Mouse (Mus musculus) induced T-regulatory cell, adult 2 months (primary cell): ENCODE data around the gene Xkr7.
A peak's percentile ranks its signal among the peaks of the same experiment; 100 is the strongest.

ENCODE experiments used
- DNase-seq: peaks from one replicate; pipeline ENCODE4 v3.0.0-alpha.2; 2012; ENCODE audit warnings: low read depth

Gene Xkr7

DNA sequence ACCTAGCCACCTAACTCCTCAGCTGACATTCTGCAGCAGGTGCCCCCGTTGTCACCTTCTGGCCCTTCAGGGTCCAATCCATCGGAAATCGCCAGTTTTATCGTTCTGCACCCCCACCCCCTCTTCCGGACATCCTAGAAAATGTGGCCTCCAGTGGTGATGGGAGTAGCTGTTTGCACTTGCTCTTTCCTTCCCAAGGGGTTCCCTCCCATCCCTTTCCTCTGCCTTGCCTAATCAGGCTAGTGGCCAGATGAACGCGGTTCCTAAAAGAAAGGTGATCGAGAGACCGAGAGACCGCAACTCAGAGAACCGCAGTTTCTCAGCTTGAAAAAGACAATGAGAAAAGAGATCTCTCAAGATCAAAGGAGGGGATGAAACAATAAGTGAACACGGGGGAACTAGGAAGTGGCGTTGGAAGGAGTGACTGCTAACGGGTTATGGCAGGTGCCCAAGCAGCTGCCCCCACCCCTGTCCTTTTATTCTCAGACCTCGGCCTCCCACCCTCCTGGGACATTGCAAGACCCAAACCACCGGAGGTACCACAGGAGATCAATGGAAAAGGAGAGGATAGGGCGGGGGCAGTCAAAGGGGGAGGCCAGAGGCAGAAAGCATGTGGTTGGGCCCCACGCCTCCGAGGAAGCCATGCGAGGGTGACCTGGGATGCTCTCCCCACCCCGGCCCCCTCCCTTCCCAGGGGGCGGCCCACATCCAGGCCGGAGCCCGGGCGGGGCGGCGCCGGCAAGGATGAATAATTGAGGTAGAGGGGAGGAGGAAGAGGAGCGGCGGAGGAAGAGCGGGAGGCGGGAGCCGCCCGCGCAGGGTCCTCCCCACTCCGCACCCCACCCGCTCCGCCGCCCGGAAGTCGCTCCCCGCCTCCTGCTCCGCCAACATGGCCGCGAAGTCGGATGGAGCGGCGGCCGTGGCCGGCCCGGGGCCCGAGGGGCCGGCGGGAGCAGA is at the start of gene Xkr7:
TSS of gene Xkr7 (plus strand) at position 727 of the 957 bp plus-strand sequence.
- peak; percentile 5 for DNase-seq

GRCm38 (mm10) chr2:152985582-152985981 is 46.1 kb upstream of the Xkr7 start:
- no peak for DNase-seq

DNA sequence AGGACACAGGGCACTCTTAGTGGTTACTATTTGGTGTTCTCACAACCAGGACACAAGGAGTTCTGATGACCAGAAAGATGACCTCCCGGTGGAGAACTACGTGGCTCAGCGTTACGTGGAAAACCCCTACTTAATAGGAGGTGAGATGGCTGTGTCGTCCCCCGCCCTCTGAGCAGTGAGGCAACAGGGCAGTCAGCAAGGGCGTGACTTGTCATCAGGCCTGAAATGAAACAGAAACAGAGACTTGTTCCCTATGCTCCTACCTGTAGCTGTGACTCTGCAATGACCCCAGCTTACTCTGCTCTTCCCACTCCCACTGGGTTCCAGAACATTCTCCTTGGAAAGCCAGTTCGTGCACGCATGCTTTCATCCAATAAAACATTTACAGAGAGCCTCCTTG is 40.1 kb upstream of the Xkr7 start:
- DNase-seq, result no peak

GRCm38 (mm10) chr2:152997046-152997445 is 34.6 kb upstream of the Xkr7 start:
- no peak for DNase-seq

DNA sequence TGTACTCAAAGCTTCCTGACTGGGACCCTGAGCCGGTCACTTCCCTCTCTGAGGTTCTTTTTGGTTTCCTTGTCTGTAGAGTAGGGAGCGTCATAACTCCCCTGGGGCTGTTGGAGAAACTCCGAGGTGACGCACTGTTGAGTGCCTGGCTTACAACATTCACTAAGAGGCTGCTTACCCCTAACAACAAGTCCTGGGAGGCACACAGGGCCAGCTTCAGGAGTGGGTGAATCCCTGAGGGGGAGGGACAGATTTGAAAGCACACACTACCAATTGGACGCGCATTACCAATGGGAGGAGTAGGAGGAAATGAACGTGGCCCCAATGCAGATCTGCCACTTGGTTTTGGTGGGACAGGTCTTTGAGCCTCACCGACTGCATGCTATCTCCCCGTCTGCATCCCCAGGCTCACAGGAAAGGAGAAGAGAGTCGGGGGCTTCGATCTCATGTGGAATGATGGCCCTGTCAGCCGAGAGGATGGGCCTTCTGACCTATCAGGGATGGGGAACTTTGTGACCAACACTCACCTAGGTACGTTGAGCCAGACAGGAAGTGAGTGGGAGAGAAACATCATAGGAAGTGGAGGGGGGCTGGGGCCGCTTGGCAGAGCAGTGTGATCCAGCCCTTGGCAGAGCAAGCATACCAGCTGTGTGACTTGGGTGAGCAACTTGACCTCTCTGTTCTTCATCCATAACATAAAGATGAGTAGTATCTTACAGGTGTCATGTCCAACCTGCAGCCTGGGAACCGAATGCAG is 29.0 kb upstream of the Xkr7 start:
- peak; percentile 51 for DNase-seq

- DNase-seq, result no peak
Measured at GRCm38 (mm10) chr2:153003681-153004338, 27.8 kb upstream of the Xkr7 start.

DNA sequence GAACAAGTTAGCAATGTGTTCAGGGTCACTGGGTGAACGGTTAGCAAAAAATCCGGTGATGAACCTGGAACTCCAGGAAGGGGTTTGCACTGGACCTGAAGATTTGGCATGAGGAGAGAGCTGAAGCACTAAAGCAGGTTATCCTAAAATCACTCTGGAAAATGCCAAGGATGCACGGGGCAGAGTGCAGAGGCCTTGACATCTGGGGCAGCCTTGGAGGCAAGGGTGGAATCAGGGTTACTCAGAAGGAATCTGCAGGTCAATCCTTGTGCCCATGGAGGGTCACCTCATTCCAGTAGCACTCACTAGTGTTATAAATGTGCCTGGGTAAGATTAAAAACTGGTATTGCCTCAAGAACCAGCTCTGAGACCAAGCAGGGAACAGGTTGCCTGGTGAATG is 25.7 kb upstream of the Xkr7 start:
- DNase-seq, result no peak

- DNase-seq, result no peak
Measured at GRCm38 (mm10) chr2:153009192-153009973, 22.3 kb upstream of the Xkr7 start.

GRCm38 (mm10) chr2:153013724-153014515 is 17.7 kb upstream of the Xkr7 start:
- DNase-seq, result no peak

DNA sequence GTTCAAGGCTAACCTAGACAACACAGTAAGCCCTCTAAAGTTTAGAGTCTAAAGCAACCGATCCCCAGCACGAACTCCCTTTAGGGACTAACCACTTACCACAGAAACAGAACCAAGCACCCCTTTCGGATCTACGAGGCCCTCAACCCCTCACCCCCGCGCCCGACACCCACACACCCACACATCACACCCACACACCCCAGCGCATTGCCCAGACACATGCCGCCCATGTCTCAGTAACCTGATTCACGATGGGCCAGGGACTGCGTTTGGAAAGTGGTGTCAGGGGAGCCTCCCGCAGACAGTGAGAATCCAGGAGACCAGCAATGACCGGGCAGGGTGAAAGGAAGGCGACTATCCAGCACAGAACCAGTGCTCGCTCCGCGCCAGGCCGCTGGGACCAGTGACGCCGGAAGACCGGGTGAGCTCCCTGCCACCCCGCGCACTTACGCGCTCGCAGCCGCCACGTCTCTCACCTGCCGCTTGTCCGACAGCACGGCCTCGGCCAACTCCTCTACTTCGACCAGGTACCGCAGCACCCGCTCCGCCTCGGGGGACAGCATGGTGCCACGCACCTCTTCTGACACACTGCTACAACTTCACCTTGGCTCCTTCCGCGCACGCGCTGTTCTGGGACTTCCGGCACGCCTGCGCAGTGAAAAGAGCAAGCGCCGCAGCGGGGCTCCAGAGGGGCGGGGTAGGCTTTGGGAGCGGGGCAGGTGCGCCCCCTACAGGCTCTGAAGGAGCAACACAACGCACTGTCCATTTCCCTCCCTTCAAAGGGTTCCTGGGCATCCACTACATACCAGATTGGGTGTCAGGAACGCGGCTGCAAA is 16.7 kb upstream of the Xkr7 start, which contains the start of gene Pdrg1:
TSS of gene Pdrg1 (minus strand) at position 670 of the 836 bp plus-strand sequence.
- DNase-seq, result peak; percentile 98

GRCm38 (mm10) chr2:153015804-153016203 is 15.8 kb upstream of the Xkr7 start:
- no peak for DNase-seq

GRCm38 (mm10) chr2:153016786-153017185 is 14.9 kb upstream of the Xkr7 start:
- no peak for DNase-seq

GRCm38 (mm10) chr2:153019355-153019754 is 12.3 kb upstream of the Xkr7 start:
- no peak for DNase-seq

- no peak for DNase-seq
Measured at GRCm38 (mm10) chr2:153021163-153021562, 10.5 kb upstream of the Xkr7 start.

DNA sequence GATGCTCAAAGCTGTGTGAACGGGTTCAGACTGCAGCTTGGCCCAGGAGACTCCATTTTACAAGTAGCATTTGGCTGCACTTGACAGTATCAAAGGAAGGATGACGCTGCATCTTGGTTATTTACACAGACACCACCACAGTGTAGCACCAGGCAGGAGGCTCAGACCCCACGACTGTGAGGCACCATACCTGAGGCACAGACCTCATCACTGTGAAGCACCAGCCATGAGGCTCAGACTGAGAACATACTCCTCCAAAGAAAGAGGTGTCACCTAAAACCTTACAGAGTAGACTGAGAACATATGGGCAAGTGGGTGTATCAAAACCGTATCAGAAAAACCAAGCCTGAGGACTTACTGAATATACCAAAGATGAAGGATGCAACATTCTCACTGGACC is 8.8 kb upstream of the Xkr7 start:
- no peak for DNase-seq

DNA sequence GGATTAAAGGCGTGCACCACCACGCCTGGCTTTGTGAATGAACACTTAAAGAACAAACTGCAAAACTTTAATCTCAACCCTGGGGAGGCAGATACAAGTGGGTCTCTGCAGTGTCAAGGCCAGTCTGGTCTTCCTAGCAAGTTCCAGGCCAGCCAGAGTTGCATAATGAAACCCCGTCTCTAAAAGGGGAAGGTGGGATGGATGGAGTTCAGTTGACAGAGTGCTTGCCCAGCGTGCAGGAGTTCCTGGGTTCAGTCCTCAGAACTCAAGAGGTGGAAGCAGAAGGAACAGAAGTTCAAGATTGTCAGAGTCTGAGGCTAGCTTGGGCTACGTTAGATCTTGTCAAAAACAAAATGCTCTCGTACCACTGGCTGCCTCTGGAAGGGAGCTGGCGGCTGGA is 5.6 kb upstream of the Xkr7 start:
- DNase-seq, result no peak

DNA sequence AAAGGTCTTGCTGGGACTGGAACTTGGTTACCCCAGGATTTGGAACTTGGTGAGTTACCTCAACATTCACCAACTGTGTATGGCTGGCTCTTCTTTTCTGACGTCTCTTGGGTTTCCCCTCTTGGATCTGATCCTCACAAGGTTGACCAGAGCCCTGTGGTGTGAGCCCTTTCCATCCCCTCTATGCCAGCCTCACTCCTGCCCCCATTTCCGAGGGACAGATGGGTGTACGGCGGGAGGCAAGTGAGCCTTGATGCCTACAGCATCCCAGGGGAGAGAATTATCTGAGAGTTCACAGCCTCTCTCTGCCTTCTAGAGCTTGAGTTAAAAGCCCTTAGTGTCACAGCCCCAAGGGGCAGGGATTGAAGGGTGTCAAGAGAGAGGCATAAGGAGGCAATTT is 4.2 kb upstream of the Xkr7 start:
- no peak for DNase-seq

- no peak for DNase-seq
Measured at GRCm38 (mm10) chr2:153030422-153030821, 1.2 kb upstream of the Xkr7 start.

DNA sequence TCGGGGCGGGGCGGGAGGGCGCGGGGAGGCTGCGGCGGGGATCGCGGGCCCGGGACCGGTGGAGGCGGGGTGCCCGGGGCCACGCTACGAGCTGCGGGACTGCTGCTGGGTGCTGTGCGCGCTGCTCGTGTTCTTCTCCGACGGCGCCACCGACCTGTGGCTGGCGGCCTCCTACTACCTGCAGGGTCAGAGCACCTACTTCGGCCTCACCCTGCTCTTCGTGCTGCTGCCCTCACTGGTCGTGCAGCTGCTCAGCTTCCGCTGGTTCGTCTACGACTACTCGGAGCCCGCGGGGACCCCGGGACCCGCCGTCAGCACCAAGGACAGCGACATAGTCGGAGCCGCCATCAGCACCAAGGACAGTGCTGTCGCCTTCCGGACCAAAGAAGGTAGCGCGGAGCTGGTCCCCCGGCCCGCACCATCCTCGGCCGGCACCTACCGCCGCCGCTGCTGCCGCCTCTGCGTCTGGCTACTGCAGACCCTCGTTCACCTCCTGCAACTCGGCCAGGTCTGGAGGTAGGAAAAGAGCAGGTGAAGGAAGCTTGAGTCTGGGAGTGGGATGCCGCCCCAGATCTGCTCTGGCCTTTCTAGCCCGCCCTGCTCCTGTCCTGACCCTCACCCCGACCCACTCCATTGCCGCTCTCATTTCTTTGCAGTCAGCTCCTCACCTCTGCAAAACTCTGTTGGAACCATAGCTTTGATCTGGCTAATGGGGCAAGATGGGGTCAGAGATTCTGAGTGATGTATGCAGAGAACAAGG is 611 bp downstream of the Xkr7 start:
- peak; percentile 81 for DNase-seq
